Mouse (Mus musculus) neural tube, embryonic 14.5 days (tissue): Measurements from ENCODE around the gene Mroh2a. TPM values are rescaled to one million over a fixed set of nuclear protein-coding genes. Genes with fewer than 3 reads are reported as not detected.

Experiments used
- ATAC-seq: fragments of 200-750 bp; cut with Nextera tagmentation; 2 replicates; pipeline ENCODE4 v1.8.0; 2017; ENCODE audit warnings: low read depth, mild to moderate bottlenecking, moderate TSS enrichment, moderate library complexity
- H3K27ac ChIP-seq: fragments of 300-500 bp; sonication (generic); 2 replicates; pipeline ENCODE4 v1.5.1; 2014; ENCODE audit warnings: low read depth, mild to moderate bottlenecking, control low read depth, low read length, moderate library complexity, mixed read lengths
- H3K27me3 ChIP-seq: fragments of 300-500 bp; sonication (generic); 2 replicates; pipeline ENCODE4 v1.6.1; 2014; ENCODE audit warnings: low read length; ENCODE audit not compliant: control insufficient read depth, insufficient read depth
- H3K36me3 ChIP-seq: fragments of 300-500 bp; sonication (generic); 2 replicates; pipeline ENCODE4 v1.6.1; 2014; ENCODE audit warnings: low read length, mixed read lengths; ENCODE audit not compliant: control insufficient read depth, insufficient read depth
- H3K4me1 ChIP-seq: fragments of 300-500 bp; sonication (generic); 2 replicates; pipeline ENCODE4 v1.6.1; 2014; ENCODE audit warnings: low read length; ENCODE audit not compliant: control insufficient read depth, insufficient read depth
- H3K4me2 ChIP-seq: fragments of 300-500 bp; sonication (generic); 2 replicates; pipeline ENCODE4 v1.6.1; 2014; ENCODE audit warnings: mild to moderate bottlenecking, low read depth, low read length, control low read depth
- H3K4me3 ChIP-seq: fragments of 300-500 bp; sonication (generic); 2 replicates; pipeline ENCODE4 v1.5.1; 2014; ENCODE audit warnings: low read depth, low read length, control low read depth, mixed read lengths
- H3K9ac ChIP-seq: fragments of 300-500 bp; sonication (generic); replicated peaks from 2 replicates; pipeline ENCODE4 v1.6.1; 2014; ENCODE audit warnings: low read depth, mild to moderate bottlenecking, control low read depth, low read length, mixed read lengths
- H3K9me3 ChIP-seq: fragments of 300-500 bp; sonication (generic); 2 replicates; pipeline ENCODE4 v1.6.1; 2016; ENCODE audit warnings: low read length; ENCODE audit not compliant: control insufficient read depth
- WGBS: fragments of 180-500 bp; shearing (Covaris S2); extraction: QIAGEN DNeasy Blood & Tissue Kit; methylation state at CpG from one replicate; pipeline ENCODE4 v1.1.7; 2014; 5-methylcytosine and 5-hydroxymethylcytosine counted together
- polyA plus RNA-seq: library from polyadenylated mRNA; unstranded; fragments of >200 nt; fragmentation: Nextera tagmentation; extraction: Ambion mirVana; gene quantifications from 2 replicates; pipeline ENCODE4 v1.2.1, GENCODE M21; 2014

Gene Mroh2a
- polyA plus RNA-seq, 1 experiment from 2014 or later: 0.71 TPM

DNA sequence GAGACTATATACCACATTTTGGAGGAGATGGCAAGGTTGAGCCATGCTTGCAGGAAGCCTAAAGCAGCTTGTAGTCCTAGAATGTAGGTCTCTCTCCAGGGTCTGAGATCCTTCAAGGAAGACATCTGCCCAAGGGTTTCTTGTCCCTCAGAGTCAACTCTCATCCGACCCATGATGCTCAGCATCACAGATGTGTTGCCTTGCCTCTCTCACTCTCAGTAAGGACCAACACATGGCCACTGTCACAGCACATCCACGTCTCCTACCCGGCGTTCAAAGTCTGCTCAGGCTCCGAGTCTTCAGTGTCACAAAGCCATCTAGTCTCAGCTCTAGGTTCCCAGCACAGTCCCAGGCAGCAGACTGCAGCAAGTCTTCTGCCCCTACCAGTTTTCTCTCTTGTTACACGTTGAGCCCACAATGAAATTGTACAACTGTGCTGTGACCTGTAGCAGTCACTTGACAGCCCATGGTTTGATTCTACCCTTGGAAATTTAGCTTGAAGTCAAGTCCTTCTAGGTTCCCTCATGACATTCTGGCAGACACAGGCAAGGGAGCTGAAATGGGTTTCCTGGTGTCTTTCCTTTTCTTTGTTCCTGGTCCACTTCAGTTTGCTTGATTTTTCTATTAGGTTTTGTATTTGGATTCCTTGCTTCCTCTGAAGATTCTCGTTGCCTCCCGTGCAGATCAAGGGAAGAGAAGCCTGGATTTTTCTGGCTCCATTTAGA is 77.6 kb downstream of the Mroh2a start:
- Histone ChIP-seq H3K4me3 (no peak overlapping the region), H3K27ac (no peak overlapping the region), H3K4me1 (no peaks in the 10 kb centered on the region), H3K9ac (no peak overlapping the region), H3K27me3 (no peaks in the 10 kb centered on the region), H3K9me3 (peaks cover 92% of the 10 kb centered on the region), H3K36me3 (no peaks in the 10 kb centered on the region), H3K4me2 (no peak overlapping the region)
- ATAC-seq: no peak
- WGBS: 65% methylated on average over 8 of the region's 8 CpGs

DNA sequence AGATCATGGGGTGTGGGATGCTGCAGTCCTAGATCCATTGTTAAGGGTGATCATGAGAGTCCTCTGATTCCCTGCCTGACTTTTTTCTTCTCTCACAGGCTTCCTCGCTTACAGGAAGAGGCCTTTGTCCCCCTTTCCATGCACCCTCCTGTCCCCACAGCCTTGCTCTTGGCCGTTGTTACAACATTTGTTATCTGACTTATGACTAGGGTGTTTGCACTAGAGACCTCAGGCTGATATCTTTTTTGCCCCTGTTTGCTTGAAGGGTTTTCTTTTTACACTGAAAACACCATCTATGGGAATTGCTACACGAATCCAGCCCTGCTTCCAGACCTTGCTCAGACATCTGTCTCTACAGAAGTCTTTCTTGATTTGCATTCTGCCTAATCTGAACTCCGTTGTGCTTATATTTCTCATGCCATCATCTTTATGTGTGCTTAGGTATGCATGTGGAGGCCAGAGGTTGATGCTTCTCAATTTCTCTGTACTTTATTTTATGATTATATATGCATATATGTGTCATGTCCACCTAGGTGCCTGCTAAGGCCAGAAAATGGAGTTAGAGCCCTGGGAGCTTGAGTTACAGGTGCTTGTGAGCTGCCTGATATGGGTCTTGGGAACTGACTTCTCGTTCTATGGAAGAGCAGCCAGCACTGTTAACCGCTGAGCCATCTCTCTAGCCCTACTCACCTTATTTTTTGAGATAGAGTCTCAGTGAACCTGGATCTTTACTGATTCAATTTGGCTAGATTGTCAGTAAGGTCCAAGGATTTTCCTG is 78.4 kb downstream of the Mroh2a start:
- H3K4me3 ChIP-seq: no peak overlapping the region
- peaks cover 93% of the 10 kb centered on the region for H3K9me3 ChIP-seq
- H3K4me2 ChIP-seq: no peak overlapping the region
- H3K9ac ChIP-seq: no peak overlapping the region
- H3K27me3 ChIP-seq: no peaks in the 10 kb centered on the region
- no peak overlapping the region for H3K27ac ChIP-seq
- 51% methylated on average over 6 of the region's 6 CpGs for WGBS
- no peak for ATAC-seq
- no peaks in the 10 kb centered on the region for H3K4me1 ChIP-seq
- no peaks in the 10 kb centered on the region for H3K36me3 ChIP-seq

DNA sequence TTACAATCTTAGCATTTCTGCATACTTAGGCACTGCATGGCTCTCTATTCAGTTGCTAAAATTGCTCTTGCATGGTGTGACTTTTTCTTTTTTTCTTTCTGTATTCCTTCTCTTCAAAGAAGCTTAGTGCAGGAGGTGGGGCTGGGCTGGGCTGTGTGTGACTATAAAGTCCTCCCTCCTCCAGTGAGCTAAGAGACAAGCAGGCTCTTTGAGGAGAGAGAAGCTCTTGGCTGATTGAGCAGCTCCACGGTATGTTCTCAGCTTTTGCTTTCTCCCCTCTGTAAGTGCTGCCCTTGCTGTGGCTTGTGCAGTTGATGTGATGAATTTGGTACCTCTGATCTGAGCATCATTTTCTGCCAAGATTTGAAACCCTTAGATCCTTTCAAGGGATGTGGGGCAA is 79.8 kb downstream of the Mroh2a start:
- no peaks in the 10 kb centered on the region for H3K27me3 ChIP-seq
- no peak overlapping the region for H3K4me2 ChIP-seq
- 59% methylated on average over 1 of the region's 1 CpGs for WGBS
- H3K27ac ChIP-seq: no peak overlapping the region
- no peaks in the 10 kb centered on the region for H3K4me1 ChIP-seq
- peaks cover 84% of the 10 kb centered on the region for H3K9me3 ChIP-seq
- H3K4me3 ChIP-seq: no peak overlapping the region
- no peak for ATAC-seq
- H3K36me3 ChIP-seq: no peaks in the 10 kb centered on the region
- H3K9ac ChIP-seq: no peak overlapping the region

DNA sequence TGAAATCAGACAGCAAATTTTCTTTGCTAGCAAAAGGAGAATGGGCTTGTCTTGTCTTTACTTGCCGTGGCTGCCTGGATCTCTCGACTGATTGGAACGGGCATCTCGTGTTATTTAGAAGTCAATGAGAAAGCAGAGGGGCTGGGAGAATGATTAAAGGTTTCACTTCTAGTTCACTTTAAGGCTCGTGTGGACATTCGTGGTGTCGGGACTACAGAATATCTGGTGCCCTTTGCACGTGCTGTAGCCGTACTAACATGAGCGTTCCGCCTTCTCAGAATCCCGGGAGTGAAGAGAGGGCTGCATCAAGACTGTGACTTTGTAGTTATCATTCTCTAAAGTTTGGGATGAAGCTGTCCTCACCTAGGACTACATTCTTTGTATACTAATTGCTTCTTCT is 80.4 kb downstream of the Mroh2a start:
- 68% methylated on average over 12 of the region's 12 CpGs for WGBS

DNA sequence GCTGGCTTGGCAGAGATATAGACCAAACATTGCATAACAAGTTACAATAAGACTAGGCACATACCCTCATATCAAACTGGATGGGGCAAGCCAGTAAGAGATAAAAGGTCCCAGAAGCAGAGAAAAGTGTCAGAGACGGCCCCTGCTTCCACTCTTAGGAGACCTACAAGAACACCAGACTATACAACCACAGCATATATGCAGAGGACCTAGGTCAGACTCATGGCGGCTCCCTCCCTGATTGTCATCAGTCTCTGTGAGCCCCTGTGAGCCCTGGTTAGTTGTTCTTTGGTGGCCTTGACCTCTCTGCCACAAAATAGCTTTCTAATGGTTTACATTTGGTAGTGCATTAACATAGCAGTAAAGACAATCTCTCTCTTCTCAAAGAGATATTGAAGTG is 82.2 kb downstream of the Mroh2a start:
- Histone ChIP-seq H3K9me3 (peaks cover 62% of the 10 kb centered on the region), H3K4me2 (no peak overlapping the region), H3K9ac (no peak overlapping the region), H3K4me3 (no peak overlapping the region), H3K27me3 (no peaks in the 10 kb centered on the region), H3K27ac (no peak overlapping the region), H3K4me1 (no peaks in the 10 kb centered on the region), H3K36me3 (no peaks in the 10 kb centered on the region)
- WGBS: 52% methylated on average over 2 of the region's 2 CpGs
- no peak for ATAC-seq

More for the DNA sequence above, 80.4 kb downstream of the Mroh2a start:
- Histone ChIP-seq H3K4me2 (no peak overlapping the region), H3K9me3 (peaks cover 77% of the 10 kb centered on the region), H3K36me3 (no peaks in the 10 kb centered on the region), H3K4me1 (no peaks in the 10 kb centered on the region), H3K27me3 (no peaks in the 10 kb centered on the region), H3K27ac (no peak overlapping the region), H3K9ac (no peak overlapping the region), H3K4me3 (no peak overlapping the region)
- ATAC-seq: no peak

DNA sequence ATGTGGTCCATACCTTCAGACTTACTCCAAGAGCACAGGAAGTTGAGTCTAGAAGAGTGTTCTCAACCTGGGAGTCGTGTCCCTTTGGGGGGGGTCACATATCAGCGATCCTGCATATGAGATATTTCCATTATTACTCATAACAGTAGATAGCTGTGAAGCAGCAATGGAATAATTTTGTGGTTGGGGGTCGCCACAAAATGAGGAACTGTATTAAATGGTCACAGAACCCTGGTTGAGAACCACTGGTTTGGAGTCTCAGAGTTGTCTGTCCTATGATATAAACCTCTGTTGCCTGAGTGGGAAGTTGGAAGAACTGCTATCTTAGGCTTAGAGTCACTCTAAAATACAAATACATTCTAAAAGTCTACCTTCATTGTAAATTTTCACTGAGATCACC is 83.1 kb downstream of the Mroh2a start:
- Histone ChIP-seq H3K9me3 (peaks cover 54% of the 10 kb centered on the region), H3K4me1 (no peaks in the 10 kb centered on the region), H3K27me3 (no peaks in the 10 kb centered on the region), H3K9ac (no peak overlapping the region), H3K4me3 (no peak overlapping the region), H3K4me2 (no peak overlapping the region), H3K36me3 (no peaks in the 10 kb centered on the region), H3K27ac (no peak overlapping the region)
- no peak for ATAC-seq
- 53% methylated on average over 3 of the region's 3 CpGs for WGBS

DNA sequence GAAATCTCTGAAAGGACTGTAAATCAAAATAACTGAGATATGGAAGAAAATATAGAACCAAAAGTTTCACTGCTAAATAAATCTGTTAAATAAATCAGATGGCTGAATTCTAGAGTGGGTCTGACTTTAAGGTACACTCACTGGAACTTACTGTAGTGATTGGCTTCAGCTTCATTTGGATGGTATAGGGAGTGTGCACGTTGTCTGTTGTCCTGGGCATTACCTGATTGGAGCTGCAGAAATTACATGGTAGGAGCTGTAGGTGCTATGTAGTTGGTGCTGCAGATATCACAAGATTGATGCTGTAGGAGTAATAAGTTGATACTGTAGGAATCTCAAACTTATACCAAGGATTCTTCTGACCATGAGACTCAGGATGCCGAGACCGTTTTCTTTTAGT is 83.6 kb downstream of the Mroh2a start:
- no peaks in the 10 kb centered on the region for H3K4me1 ChIP-seq
- no peaks in the 10 kb centered on the region for H3K27me3 ChIP-seq
- no peaks in the 10 kb centered on the region for H3K36me3 ChIP-seq
- no peak overlapping the region for H3K4me2 ChIP-seq
- H3K27ac ChIP-seq: no peak overlapping the region
- no peak overlapping the region for H3K4me3 ChIP-seq
- no peak overlapping the region for H3K9ac ChIP-seq
- ATAC-seq: 0 out of 2 replicates have a peak, but pooled peaks have one; percentile 35
- WGBS: 70% methylated on average over 3 of the region's 3 CpGs
- peaks cover 50% of the 10 kb centered on the region for H3K9me3 ChIP-seq

Other genes with a start within 250 kb of the Mroh2a start
- gene Usp40, start 218.4 kb upstream of the Mroh2a start, polyA plus RNA-seq: 22.0 and 22.1 TPM in 2 replicates
- not detected in 2 replicates for gene Ugt1a10, start 171.6 kb upstream of the Mroh2a start, polyA plus RNA-seq
- not detected in 2 replicates for gene Ugt1a9, start 156.2 kb upstream of the Mroh2a start, polyA plus RNA-seq
- not detected in 2 replicates for gene Ugt1a8, start 139.2 kb upstream of the Mroh2a start, polyA plus RNA-seq
- gene Ugt1a7c, start 131.9 kb upstream of the Mroh2a start, polyA plus RNA-seq: 0.32 and 1.1 TPM in 2 replicates
- not detected in 2 replicates for gene Ugt1a6b, start 123.7 kb upstream of the Mroh2a start, polyA plus RNA-seq
- gene Ugt1a6a, start 92.2 kb upstream of the Mroh2a start, polyA plus RNA-seq: 0.76 and 1.6 TPM in 2 replicates
- not detected in 2 replicates for gene Ugt1a5, start 61.0 kb upstream of the Mroh2a start, polyA plus RNA-seq
- 0.15 TPM in 1 of 2 replicates, not detected in the other for gene Ugt1a2, start 26.4 kb upstream of the Mroh2a start, polyA plus RNA-seq
- gene Dnajb3, start 21.2 kb upstream of the Mroh2a start, polyA plus RNA-seq: 12.4 and 13.3 TPM in 2 replicates
- gene Ugt1a1, start 15.0 kb upstream of the Mroh2a start, polyA plus RNA-seq: not detected in 2 replicates
- 55.8 and 71.7 TPM in 2 replicates for gene Hjurp, start 50.6 kb downstream of the Mroh2a start, polyA plus RNA-seq
- 0.07 TPM in 1 of 2 replicates, not detected in the other for gene Trpm8, start 50.7 kb downstream of the Mroh2a start, polyA plus RNA-seq
- 0.23 TPM in 1 of 2 replicates, not detected in the other for gene Spp2, start 180.0 kb downstream of the Mroh2a start, polyA plus RNA-seq